Mouse (Mus musculus): ENCODE data around the gene Sufu.

DNA sequence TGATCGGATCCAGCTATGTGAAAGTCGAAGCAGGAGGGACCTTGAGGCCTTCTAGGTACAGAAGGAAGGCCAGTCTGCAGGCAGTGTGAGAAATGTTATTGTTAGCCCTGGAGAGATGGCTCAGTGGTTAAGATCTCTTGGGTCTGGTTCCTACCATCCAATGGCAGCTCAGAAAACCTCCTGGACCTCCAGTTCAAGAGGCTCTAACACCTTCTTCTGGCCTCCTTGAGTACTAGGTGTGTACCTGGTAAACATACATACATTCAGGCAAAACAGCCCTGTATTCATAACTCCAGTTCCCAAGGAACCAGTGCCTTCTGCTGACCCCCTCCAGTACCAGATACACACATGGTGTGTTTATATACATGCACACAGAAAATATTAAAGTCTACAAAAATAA lies 17.3 kb downstream of the Sufu start:
- no peak for TF ChIP-seq POLR2A (IDR thresholded peaks at IDR 0.05; ENCODE audit: borderline replicate concordance, insufficient read depth, low read length)
- no peak for TF ChIP-seq CTCF (IDR thresholded peaks at IDR 0.05; ENCODE audit: borderline replicate concordance, insufficient read depth, low read depth, low read length)

Data from cerebellum, adult 2 months (tissue).